Mouse (Mus musculus): Measurements from ENCODE around the gene Cldn5. TPM values are rescaled to one million over a fixed set of nuclear protein-coding genes. Genes with fewer than 3 reads are reported as not detected.

The Cldn5 gene
- total RNA-seq (2015) = not detected in 2 replicates
- total RNA-seq (2017) = not detected in 2 replicates

- ATAC-seq (ENCODE audit: poor library complexity, severe bottlenecking) = no peak
Measured at GRCm38 (mm10) chr16:18776556-18777100, at the start of gene Cldn5. TSS of gene Cldn5 (plus strand) at chr16:18776847.

- ATAC-seq (ENCODE audit: poor library complexity, severe bottlenecking) = no peak
Measured at GRCm38 (mm10) chr16:18727536-18728499, 48.8 kb upstream of the Cldn5 start.

- no peak for ATAC-seq (ENCODE audit: poor library complexity, severe bottlenecking)
Measured at GRCm38 (mm10) chr16:18729185-18729584, 47.5 kb upstream of the Cldn5 start.

- ATAC-seq (ENCODE audit: poor library complexity, severe bottlenecking) = no peak
Measured at GRCm38 (mm10) chr16:18730640-18731039, 46.0 kb upstream of the Cldn5 start.

GRCm38 (mm10) chr16:18733100-18733956 lies 43.3 kb upstream of the Cldn5 start:
- ATAC-seq (ENCODE audit: poor library complexity, severe bottlenecking) = peak; percentile 94

- no peak for ATAC-seq (ENCODE audit: poor library complexity, severe bottlenecking)
Measured at GRCm38 (mm10) chr16:18738303-18738702, 38.3 kb upstream of the Cldn5 start.

GRCm38 (mm10) chr16:18746268-18747122 lies 30.2 kb upstream of the Cldn5 start:
- no peak for ATAC-seq (ENCODE audit: poor library complexity, severe bottlenecking)

- no peak for ATAC-seq (ENCODE audit: poor library complexity, severe bottlenecking)
Measured at GRCm38 (mm10) chr16:18751101-18751500, 25.5 kb upstream of the Cldn5 start.

GRCm38 (mm10) chr16:18751885-18752499 lies 24.7 kb upstream of the Cldn5 start:
- no peak for ATAC-seq (ENCODE audit: poor library complexity, severe bottlenecking)

GRCm38 (mm10) chr16:18761734-18762133 lies 14.9 kb upstream of the Cldn5 start:
- no peak for ATAC-seq (ENCODE audit: poor library complexity, severe bottlenecking)

GRCm38 (mm10) chr16:18762960-18763359 lies 13.7 kb upstream of the Cldn5 start:
- no peak for ATAC-seq (ENCODE audit: poor library complexity, severe bottlenecking)

- ATAC-seq (ENCODE audit: poor library complexity, severe bottlenecking) = no peak
Measured at GRCm38 (mm10) chr16:18766390-18766789, 10.3 kb upstream of the Cldn5 start.

GRCm38 (mm10) chr16:18769501-18769900 lies 7.1 kb upstream of the Cldn5 start:
- ATAC-seq (ENCODE audit: poor library complexity, severe bottlenecking) = no peak

GRCm38 (mm10) chr16:18773936-18774335 lies 2.7 kb upstream of the Cldn5 start:
- ATAC-seq (ENCODE audit: poor library complexity, severe bottlenecking) = no peak

GRCm38 (mm10) chr16:18775621-18776555 lies 759 bp upstream of the Cldn5 start:
- ATAC-seq (ENCODE audit: poor library complexity, severe bottlenecking) = no peak

- ATAC-seq (ENCODE audit: poor library complexity, severe bottlenecking) = 0 out of 2 replicates have a peak, but pooled peaks have one; percentile 15
Measured at GRCm38 (mm10) chr16:18777101-18778080, 744 bp downstream of the Cldn5 start.

GRCm38 (mm10) chr16:18778461-18778860 lies 1.8 kb downstream of the Cldn5 start:
- ATAC-seq (ENCODE audit: poor library complexity, severe bottlenecking) = no peak
